Mouse (Mus musculus) mouse trophoblast stem cell (cell line): ENCODE results near the gene Smim9.
"Not testable (repeated sequence)": the region's sequence is repeated elsewhere in the genome, so short reads cannot be mapped to it uniquely, and the experiment has no call there.

ENCODE experiments used
- in situ Hi-C, 2 experiments: fragments of 300-500 bp; cut with MseI, MboI; formaldehyde crosslinking; loops; 2 replicates in 1 of 2; 3 replicates in 1 of 2; pipeline ENCODE4 v1.15.1; 2025

The Smim9 gene

GRCm38 (mm10) chrX:75163670-75164069 lies at the start of gene Smim9:
Gene Smim9 (minus strand): TSS chrX:75163770.
- in situ Hi-C loops, result no loop called here

DNA sequence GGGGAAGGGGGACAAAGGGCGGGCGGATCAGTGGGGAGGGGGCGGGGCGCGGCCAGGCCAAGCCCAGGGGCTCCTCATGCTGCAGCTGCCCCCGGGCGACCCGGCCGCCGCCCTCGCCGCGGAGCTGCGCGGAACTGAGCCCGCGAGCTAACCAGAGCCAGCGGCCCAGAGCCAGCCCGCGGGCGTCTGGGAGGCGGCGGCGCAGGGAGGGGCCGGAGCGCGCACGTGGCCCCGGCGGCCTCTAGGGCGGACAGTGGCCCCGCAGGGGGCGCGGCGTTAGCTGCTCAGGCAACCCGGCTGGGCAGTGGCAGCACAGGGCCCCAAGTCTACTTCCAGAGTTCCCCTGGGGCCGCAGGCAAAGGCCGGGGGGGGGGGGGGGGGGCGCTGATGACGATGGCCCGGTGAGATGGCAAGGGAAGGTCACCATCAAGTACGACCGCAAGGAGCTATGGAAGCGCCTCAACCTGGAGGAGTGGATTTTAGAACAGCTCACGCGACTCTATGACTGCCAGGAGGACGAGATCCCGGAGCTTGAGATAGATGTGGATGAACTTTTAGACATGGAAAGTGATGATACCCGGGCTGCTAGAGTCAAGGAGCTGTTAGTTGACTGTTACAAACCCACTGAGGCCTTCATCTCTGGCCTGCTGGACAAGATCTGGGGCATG lies 7.9 kb downstream of the Smim9 start:
- in situ Hi-C loops, result no loop called here

GRCm38 (mm10) chrX:75152249-75152648 lies 11.3 kb downstream of the Smim9 start:
- in situ Hi-C loops, result no loop called here

GRCm38 (mm10) chrX:75150304-75150703 lies 13.3 kb downstream of the Smim9 start:
- in situ Hi-C loops, result no loop called here

DNA sequence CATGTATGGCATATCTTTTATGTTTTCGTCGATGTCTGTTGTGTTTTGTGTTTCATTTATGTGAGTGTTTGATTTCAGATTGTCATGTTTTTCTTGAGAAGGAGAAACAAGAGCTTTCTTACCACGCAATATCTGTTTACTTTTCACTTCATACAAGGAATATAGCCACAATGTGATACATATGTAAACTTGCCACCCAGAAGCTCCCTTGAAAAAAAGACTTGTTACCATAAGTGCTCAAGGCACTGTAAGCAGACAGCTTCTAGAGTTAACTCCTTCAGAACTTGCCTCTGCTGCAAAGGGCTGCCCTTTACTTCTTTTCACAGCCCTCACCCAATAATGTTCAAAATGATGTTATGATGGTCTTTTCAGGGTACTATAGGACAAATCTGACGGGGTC lies 15.2 kb downstream of the Smim9 start:
- in situ Hi-C loops, result no loop called here

DNA sequence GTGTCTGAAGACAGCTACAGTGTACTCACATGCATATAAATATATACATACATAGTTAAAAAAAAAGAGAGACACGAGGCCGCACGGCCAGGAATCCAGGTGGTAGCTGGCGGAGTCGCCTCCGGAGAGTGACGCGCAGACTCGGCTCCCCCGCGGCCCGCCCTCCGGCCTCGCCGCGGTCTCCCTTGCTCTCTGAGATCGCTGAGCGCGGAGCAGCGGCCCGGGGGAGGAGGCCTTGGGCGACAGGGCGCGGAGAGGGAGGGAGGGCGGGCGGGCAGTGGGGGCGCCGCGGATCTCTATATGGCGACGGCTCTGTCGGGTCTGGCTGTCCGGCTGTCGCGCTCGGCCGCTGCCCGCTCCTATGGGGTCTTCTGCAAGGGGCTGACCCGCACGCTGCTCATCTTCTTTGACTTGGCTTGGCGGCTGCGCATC lies 20.4 kb downstream of the Smim9 start:
- in situ Hi-C loops, result not testable (repeated sequence)

DNA sequence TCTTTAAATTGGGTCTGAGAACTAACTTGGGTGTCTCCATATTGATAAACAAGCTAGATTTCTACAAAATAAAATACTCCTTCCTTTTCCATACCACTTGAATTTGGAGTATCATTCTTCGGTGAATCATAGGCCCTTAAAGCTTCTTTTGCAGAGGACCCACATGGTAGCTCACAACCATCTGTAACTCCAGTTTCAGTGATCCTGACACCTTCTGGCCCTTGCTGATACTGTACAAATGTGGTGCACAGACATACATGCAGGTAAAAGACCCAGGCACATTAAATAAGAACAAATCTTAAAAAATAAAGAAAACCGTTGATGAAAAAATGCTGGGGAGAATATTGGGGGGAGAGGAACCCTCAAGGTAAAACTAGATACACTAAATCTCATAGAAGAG lies 25.4 kb downstream of the Smim9 start:
- in situ Hi-C loops, result no loop called here

DNA sequence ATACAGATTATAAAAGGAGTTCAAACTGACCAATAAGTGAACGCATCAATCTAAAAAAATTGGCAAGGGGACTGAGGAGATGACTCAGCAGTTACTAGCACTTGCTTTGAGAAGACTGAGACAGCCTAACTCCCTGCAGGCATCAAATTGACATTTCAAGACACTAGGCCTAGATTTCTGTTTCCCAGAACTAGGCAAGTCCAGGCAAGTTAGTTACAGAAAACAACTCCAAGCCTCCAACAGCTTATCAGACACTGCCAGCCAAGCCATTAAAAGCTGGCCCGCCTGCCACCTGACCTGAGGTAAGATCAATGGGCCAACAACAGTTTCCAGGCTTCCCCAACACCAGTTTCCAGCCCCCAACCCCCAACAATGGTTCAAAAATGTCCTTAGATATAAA lies 25.8 kb downstream of the Smim9 start:
- in situ Hi-C loops, result no loop called here

GRCm38 (mm10) chrX:75136938-75137337 lies 26.6 kb downstream of the Smim9 start:
- in situ Hi-C loops, result no loop called here

DNA sequence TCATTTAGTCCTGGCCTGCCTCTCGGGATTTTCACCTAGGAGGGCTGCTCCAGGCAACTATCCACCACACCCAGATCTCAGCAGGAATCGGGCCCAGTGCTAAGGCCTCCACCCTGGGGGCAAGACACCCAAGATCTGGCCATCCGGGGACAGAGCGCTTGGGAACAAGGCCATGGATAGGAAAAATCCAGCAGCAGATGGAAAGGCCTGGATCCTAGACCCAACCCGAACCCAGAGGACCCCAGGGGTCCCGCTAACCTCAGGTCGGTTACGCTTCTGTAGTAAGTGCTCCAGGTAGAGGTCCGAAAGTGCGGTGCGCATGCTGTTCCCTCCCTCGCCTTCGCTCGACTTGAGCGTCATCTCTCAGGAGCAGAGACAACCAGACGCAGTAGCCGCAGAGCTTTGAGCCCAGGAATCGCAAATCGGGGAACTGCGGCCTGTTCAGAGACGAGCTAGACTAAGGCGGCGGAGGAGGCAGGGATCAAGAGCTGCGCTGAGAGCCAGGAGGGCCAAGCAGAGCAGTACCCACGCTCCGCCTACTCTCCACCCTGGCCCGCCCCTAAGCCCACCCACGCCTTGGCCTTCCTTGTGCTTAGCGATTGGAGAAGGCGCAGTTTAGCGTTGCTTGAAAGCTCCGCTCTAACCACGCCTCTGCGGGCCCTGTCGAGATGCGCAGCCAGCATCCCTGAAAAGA lies 33.0 kb downstream of the Smim9 start, which contains the start of gene Mpp1:
Mpp1 (minus strand) TSS at position 550 of the 694 bp plus-strand sequence.
- in situ Hi-C loops, result no loop called here

GRCm38 (mm10) chrX:75129474-75129873 lies 34.1 kb downstream of the Smim9 start:
- in situ Hi-C loops, result no loop called here

GRCm38 (mm10) chrX:75128333-75128980 lies 35.1 kb downstream of the Smim9 start:
- in situ Hi-C loops, result no loop called here

DNA sequence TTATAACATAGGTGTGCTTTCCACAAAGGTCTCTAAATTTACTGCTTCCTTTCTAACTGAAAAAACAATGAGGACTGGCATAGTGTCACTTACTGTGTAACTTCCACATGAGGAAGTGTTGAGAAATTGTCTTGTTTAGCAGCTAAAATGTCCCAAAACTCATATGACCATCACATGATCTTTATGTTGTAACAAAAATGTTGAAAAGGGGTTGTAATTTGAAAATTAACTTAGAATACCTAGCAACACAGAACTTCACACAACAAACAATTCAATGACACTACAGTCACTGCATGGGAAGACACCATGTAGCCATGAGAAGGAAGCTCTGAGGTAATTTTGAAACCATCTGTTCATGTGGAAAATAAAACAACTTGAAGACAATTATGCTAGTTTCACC lies 36.7 kb downstream of the Smim9 start:
- in situ Hi-C loops, result no loop called here

- in situ Hi-C loops, result no loop called here
Measured at GRCm38 (mm10) chrX:75125606-75126005, 38.0 kb downstream of the Smim9 start.

GRCm38 (mm10) chrX:75115550-75115949 lies 48.0 kb downstream of the Smim9 start:
- in situ Hi-C loops, result no loop called here

GRCm38 (mm10) chrX:75102293-75102692 lies 61.3 kb downstream of the Smim9 start:
- in situ Hi-C loops, result no loop called here

DNA sequence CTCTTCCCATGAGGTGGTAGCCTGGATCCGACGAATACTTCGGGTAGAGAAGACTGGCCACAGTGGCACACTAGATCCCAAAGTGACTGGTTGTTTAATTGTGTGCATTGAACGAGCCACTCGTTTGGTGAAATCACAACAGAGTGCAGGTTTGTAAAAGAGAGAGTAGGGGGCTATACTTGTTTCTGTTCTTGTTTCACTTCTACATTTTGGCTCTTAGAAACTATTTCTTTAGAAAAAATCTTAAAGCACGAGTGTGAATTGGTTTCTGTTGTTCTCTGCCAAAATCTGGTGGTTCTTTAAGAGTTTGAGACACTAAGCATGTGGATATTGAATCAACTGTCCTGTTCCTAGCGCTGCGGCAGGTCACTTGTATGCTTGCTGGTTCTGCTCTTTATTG lies 64.8 kb downstream of the Smim9 start:
- in situ Hi-C loops, result no loop called here

GRCm38 (mm10) chrX:75096163-75096770 lies 67.3 kb downstream of the Smim9 start:
- in situ Hi-C loops, result no loop called here
